ENCODE assay signal across 10 mouse cellular contexts in the genomic region with DNA sequence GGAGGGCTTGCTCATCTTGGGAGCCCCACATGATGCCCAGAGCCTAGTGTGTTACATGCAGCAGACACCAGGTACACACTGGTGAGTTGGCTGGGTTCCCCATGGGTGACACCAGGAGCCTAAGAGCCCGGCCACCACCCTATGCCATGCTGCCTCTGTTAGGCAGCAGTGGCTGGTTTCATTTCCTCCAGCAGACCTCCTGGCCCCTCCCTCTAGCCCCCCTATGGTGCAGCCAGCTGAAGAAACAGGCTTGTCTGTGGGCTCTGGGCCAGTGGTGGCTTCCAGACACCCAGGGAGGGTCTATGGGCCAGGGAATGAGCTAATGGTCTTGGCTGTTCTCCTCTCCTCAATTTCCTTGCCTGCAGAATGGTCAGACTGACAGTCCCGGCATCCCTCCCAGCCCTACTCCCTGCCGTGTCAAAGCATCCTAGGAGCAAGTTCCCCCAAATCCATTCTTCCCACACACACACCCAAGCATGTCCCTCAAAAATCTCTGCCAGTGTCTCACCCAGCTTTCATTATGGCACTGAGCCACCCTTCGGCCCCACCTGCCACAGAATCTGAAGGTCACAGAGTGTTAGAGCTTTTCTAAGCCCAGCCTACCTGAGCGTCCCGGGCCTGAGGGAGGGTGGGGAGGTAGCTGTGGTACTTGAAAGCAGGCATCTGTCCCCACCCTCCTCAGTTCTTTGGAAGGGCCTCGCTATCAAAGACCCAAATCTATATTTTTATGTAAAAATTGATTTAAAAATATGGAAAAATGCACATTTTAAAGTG. TPM values are rescaled to one million over a fixed set of nuclear protein-coding genes. Genes with fewer than 3 reads are reported as not detected.
DNase-seq lines count a peak whose midpoint lies in the region; ATAC-seq and TF ChIP-seq lines count a peak whose summit lies in the region.
"Had no signal": no experiment of that assay in that cellular context is flagged by ENCODE, and none has a peak within 500 bp of the region (broad histone marks: within the 10 kb centered on the region; RNA-seq: fewer than 3 reads in every experiment).

No protein-coding gene starts in this region.

- 32% methylated on average over 7 of the region's 7 CpGs for WGBS in lung, embryonic 14.5 days
- WGBS in limb, embryonic 12.5 days, result 44% methylated on average over 7 of the region's 7 CpGs

- H3K4me3 ChIP-seq in lung, embryonic 14.5 days (ENCODE audit: low read depth, low read length), result no peak overlapping the region
- no peak overlapping the region for H3K4me3 ChIP-seq in limb, embryonic 12.5 days (replicated peaks)
- H3K4me3 ChIP-seq: neural tube, embryonic 12.5 days had no signal

- no peak overlapping the region; the same call in 1 of the 2 replicates for H3K4me2 ChIP-seq in lung, embryonic 14.5 days
- peak overlapping the region; percentile 18 for H3K4me2 ChIP-seq in limb, embryonic 12.5 days
- H3K4me2 ChIP-seq: neural tube, embryonic 12.5 days had no signal

- H3K36me3 ChIP-seq in lung, embryonic 14.5 days (ENCODE audit: insufficient read depth), result no peaks in the 10 kb centered on the region
- H3K36me3 ChIP-seq in limb, embryonic 12.5 days, result no peaks in the 10 kb centered on the region
- H3K36me3 ChIP-seq: neural tube, embryonic 12.5 days had no signal

- peaks cover 19% of the 10 kb centered on the region for H3K27me3 ChIP-seq in lung, embryonic 14.5 days (ENCODE audit: insufficient read depth, low read length)
- peaks cover 32% of the 10 kb centered on the region for H3K27me3 ChIP-seq in limb, embryonic 12.5 days

- TF ChIP-seq CTCF in lung, embryonic 14.5 days (IDR thresholded peaks at IDR 0.05; ENCODE audit: low read depth), result no peak

- H3K9ac ChIP-seq in lung, embryonic 14.5 days, result no peak overlapping the region
- no peak overlapping the region for H3K9ac ChIP-seq in limb, embryonic 12.5 days (replicated peaks)
- H3K9ac ChIP-seq: neural tube, embryonic 12.5 days had no signal

- peak; percentile 96 to 98 for DNase-seq in cerebellum, postnatal 10 days
- no peak for DNase-seq in cerebellum, adult 9-10 months
- peak; percentile 83 for DNase-seq in lung, embryonic 14.5 days
- no peak for DNase-seq in lung, postnatal 36 days
- DNase-seq in testis, postnatal 10 days (ENCODE audit: low spot score), result no peak
- DNase-seq in adrenal gland, postnatal 25 days, result no peak

- no peaks in the 10 kb centered on the region for H3K9me3 ChIP-seq in lung, embryonic 14.5 days (ENCODE audit: low read depth, low read length)
- no peaks in the 10 kb centered on the region for H3K9me3 ChIP-seq in limb, embryonic 12.5 days
- H3K9me3 ChIP-seq: neural tube, embryonic 12.5 days had no signal

- H3K27ac ChIP-seq in lung, embryonic 14.5 days (ENCODE audit: low read depth), result no peak overlapping the region
- H3K27ac ChIP-seq in limb, embryonic 12.5 days, result no peak overlapping the region
- H3K27ac ChIP-seq: neural tube, embryonic 12.5 days had no signal

- peaks cover 41% of the 10 kb centered on the region for H3K4me1 ChIP-seq in lung, embryonic 14.5 days (ENCODE audit: insufficient read depth)
- H3K4me1 ChIP-seq in limb, embryonic 12.5 days (replicated peaks), result peaks cover 88% of the 10 kb centered on the region

- ATAC-seq in lung, embryonic 14.5 days (ENCODE audit: insufficient read depth), result 0 out of 2 replicates have a peak, but pooled peaks have one; percentile 19
- peak; percentile 79 for ATAC-seq in common myeloid progenitor, adult 5-6 weeks (replicated peaks; ENCODE audit: low read depth, poor library complexity, severe bottlenecking)
- no peak for ATAC-seq in limb, embryonic 12.5 days (ENCODE audit: insufficient number of reproducible peaks, insufficient read depth, low FRiP score, low TSS enrichment, low read depth)

RNA-seq across cellular contexts. Expression of a gene that starts 29.6 kb away (rescaled TPM):
- 87.9 and 95.2 TPM in 2 replicates for polyA plus RNA-seq in lung, embryonic 14.5 days (2014; fragmentation: Nextera tagmentation; extraction: Ambion mirVana)
- total RNA-seq in common myeloid progenitor, adult 5-6 weeks (2017), result 15.4 and 39.4 TPM in 2 replicates
- polyA plus RNA-seq in limb, embryonic 12.5 days (2016; fragmentation: Nextera tagmentation; extraction: Ambion mirVana), result 36.7 and 44.9 TPM in 2 replicates
- total RNA-seq in adrenal gland, postnatal 25 days (2021), result 270 and 436 TPM in 2 replicates

RNA-seq across cellular contexts. Expression of a gene that starts 30.7 kb away (rescaled TPM):
- polyA plus RNA-seq in lung, embryonic 14.5 days (2014; fragmentation: Nextera tagmentation; extraction: Ambion mirVana), result 0.26 and 0.39 TPM in 2 replicates
- 3.8 and 4.0 TPM in 2 replicates for total RNA-seq in common myeloid progenitor, adult 5-6 weeks (2017)
- polyA plus RNA-seq in limb, embryonic 12.5 days (2016; fragmentation: Nextera tagmentation; extraction: Ambion mirVana), result 0.15 and 0.18 TPM in 2 replicates
- 2.2 and 2.3 TPM in 2 replicates for total RNA-seq in adrenal gland, postnatal 25 days (2021)
- polyA plus RNA-seq: cortical plate, adult 2 months had no signal

RNA-seq across cellular contexts. Expression of a gene that starts 59.1 kb away (rescaled TPM):
- 0.05 TPM in 1 of 2 replicates, not detected in the other for polyA plus RNA-seq in lung, embryonic 14.5 days (2014; fragmentation: Nextera tagmentation; extraction: Ambion mirVana)
- total RNA-seq in common myeloid progenitor, adult 5-6 weeks (2017), result 9.4 and 9.6 TPM in 2 replicates
- polyA plus RNA-seq in limb, embryonic 12.5 days (2016; fragmentation: Nextera tagmentation; extraction: Ambion mirVana), result 0.06 and 0.09 TPM in 2 replicates
- total RNA-seq in adrenal gland, postnatal 25 days (2021), result not detected in 2 replicates
- polyA plus RNA-seq: cortical plate, adult 2 months had no signal

Comparison
In these comparisons a context has a peak if more than half of its experiments do, and no peak if none do; other contexts are left out.
1. DNase-seq: peak in cerebellum, postnatal 10 days (2 of 2) and lung, embryonic 14.5 days (single experiment); none in cerebellum, adult 9-10 months (single experiment), lung, postnatal 36 days (single experiment), testis, postnatal 10 days (single experiment) and adrenal gland, postnatal 25 days (single experiment).
2. RNA of a gene that starts 59.1 kb away (total RNA-seq): 9.4 to 9.6 TPM in common myeloid progenitor, adult 5-6 weeks; not detected in adrenal gland, postnatal 25 days; every median in the first group is over 10 times any median in the second.